Mouse (Mus musculus) urinary bladder, postnatal 4 days (tissue): ENCODE measurements around the gene Trpc7.

Experiments used
- DNase-seq, 2 experiments: peaks; one replicate each; pipeline ENCODE4 v3.0.0; 2021 to 2022; ENCODE audit warnings: low spot score in 2 of 2

Gene Trpc7

DNA sequence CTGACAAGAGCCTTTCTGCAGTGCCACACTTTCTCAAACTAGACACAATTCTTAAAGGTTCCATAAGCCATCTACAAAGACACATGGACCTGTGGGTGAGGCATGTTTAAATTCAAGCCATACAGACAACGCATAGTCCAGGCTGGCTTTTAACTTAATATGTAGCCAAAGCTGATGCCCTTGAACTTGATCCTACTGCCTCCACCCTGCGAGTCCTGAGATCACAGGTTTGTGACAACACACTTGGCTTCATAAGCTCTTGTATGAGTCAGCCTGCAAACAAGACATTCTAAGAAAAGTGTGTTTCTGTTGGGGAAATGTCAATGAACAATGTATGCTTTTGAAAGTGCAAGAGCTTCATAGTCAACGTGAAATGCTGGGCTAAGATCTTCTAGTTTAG is 102.9 kb downstream of the Trpc7 start:
- DNase-seq, result no peak

DNA sequence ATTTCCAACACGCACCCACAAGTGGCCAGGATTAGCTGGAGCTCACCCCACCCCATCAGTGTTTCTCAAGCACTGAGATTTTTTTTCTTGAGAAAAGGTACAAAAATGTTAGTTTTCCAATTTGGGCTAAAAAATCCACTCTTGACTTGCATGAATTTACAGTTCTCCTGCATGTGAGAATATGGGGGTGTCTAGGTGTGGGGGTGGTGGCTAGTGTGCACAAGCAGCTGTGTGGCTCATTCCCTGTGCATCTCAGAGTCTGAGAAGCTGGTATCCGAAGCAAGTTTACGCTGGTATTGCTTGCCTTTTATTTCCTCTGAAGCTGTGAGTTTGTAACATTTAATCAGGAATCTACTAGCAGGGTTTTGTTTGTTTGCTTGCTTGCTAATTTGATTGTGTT is 105.1 kb downstream of the Trpc7 start:
- no peak for DNase-seq

DNA sequence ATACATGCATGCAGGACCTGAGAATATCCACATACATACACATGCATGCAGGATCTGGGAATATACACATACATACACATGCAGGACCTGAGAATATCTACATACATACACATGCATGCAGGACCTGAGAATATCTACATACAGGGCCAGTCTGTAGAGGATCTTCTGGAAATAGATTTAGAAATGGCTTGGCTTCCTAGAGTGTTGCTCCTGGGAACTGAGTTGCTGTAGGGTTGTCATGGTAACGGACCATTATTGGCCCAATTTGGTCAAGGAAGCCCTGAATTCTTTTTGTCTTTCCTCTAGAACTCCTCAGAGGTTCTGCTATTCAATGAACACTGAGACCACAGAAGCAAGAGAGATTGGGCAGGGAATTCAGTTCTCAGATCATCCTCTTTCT is 113.2 kb downstream of the Trpc7 start:
- DNase-seq, result no peak

DNA sequence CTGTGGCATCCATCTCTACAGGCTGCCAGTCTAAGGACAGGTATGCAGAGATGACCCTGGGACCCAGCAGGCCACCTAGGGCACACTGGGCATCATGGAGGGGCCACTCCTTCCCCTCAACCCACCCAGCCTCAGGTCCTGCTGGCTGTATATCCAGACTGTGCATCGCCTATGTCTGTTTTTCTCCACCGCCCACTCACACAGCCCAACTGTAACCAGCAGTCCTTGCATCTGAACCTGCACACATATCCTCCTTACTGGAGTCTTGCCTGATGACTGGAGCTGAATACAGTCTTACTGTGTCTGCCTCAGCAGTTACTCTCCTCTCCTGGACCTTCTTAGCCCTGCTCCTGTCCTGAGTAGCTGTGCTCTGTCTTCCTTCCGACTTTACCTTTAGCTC is 114.1 kb downstream of the Trpc7 start:
- no peak for DNase-seq

DNA sequence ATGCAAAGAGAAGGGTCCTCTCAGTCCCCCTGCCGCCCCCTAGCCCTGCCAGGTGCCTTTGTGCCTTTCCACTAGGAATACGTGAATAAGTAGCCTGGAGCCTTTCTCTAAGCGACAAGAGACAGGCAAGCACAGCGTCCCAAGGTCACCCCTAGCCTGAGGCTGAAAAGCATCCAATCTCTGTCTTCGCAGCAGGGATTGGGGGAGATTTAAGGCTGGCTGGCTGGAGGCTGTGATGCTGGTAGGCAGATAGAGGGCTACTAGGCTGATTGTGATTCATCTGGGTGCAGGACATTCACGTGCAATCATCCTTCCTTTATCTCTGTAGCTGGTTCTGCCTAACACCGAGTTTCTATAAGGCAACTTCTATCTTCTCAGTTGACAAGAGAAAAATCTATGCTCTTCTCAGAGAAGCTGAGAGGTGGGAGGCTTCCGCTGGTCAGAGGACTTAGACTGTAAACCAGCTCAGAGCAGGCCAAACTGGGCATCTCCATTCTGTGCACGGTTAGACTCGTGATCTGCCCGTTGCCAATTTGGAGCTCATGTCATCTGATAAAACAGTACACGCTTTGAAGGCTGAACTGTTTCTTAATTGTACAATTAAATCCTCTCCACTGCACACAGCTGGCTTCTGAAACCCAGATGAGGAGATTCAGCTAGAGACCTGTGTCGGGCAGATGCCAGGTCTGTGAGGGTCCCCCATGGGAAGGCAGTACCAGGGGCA is 114.9 kb downstream of the Trpc7 start:
- no peak for DNase-seq

DNA sequence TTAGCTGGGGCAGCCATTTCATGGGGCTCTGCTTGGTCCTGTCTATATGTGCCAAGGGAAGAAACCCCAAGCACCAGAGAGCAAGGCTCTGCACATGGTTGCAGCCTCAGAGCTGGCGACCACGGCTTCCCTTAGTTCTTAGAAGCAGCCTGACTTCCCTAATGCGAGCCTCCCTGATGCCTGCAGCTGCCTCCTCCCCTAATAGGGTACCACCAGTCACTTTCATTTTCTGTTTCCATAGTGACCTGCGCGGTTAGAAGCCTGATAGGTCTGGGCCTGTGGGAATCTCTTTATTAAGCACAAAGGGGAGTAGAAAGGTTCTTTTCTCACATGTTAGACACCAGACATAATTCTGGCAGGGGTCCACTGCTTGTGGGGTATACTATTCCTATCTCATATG is 121.5 kb downstream of the Trpc7 start:
- DNase-seq, result no peak

DNA sequence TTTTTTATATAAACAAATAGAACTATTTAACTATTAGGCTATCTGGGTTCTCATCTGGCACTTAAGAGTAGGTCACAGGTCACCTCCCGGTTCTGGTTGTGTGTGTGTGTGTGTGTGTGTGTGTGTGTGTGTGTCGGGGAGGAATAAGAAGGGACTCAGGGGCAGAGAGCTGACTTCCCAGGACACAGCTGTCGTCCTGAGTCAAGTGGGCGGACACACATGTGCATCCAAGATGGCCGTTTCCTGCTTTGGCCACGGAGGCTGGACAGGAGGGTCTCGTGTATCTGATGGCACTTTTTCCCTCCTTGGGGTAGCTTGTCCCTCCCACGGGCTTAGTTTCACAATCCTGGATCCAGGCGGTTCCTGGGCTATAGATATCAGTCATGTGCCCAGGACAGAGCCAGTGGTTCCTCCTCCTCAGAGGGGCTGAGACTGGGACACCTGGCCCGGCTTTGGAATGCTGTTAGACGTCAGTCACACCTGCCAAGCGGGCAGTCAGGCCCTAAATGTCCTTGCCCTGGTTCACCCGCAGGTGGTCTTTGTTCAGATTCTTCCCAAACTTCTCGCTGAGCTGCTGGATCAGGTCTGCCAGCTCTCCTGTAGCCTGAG is 122.4 kb downstream of the Trpc7 start:
- no peak for DNase-seq

DNA sequence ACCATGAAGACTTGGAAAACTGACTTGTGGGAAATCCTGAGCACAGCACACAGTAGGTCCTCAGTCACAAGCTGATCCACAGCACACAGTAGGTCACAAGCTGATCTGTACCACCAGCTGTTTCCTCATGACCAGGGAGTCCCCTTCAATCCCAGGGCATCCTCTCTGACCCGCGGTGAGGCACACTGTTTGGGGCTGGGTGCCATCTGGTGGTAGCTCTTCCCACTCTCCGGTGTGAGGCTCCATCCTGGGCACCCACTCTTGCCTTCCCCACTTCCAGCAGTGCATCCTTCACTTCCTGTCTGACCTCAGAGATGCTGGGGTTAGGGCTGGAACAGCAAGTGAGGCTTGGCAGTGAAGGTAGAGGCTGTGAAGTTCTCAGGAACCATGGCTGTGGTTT is 123.2 kb downstream of the Trpc7 start:
- DNase-seq, result no peak

DNA sequence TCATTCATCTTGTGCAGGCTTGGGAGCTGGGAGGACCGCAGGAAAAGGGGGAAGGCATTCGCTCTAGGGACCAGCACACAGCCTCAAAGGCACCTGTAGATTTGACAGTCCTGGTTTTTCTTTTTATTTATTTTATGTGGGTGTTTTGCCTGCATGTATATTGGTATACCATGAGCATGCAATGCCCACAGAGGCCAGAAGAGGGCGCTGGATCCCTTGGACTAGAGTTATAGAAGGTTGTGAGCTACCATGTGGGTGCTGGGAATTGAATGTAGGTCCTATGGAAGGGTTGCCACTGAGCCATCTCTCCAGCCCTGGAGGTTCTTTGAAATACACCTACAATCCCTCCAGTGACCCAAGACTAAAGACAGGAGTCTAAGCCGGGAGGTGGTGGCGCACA is 125.0 kb downstream of the Trpc7 start:
- no peak for DNase-seq

DNA sequence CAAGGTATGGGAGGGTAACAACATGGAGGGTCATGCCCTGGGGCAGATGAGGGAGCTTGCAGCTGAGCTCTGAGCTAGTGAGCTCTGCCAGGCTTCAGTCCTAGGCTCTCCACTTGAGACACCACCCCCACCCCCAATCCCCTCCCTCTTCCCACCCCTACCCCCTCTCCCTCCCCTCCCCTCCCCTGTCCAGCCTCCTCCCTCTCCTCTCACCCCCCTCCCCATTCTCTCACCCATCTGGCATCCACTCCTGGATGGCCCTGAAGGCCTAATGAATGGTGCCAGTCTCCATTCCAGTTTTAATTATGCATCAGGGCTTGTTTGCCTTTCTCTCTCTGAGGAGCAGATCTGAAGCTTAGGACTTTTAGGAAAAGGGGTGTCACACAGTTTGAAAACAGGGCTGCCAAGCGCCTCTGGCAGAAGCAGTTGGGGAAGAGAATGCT is 125.6 kb downstream of the Trpc7 start:
- DNase-seq, result no peak

DNA sequence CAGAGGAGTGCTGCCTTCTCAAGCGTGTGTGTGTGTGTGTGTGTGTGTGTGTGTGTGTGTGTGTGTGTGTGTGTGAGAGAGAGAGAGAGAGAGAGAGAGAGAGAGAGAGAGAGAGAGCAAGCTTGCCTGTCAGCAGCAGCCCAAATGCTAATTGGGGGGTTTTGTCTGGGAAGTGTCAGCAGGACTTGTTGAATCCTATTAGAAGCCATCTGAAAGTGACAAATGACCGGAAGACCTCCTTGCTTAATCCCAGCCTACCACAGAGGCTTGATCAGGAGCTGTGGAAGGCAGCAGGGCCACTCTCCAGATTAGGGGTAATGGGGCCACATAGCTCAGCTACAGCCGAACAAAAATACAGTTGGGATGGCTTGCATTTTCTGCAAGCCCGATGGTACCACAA is 126.4 kb downstream of the Trpc7 start:
- DNase-seq, result no peak

DNA sequence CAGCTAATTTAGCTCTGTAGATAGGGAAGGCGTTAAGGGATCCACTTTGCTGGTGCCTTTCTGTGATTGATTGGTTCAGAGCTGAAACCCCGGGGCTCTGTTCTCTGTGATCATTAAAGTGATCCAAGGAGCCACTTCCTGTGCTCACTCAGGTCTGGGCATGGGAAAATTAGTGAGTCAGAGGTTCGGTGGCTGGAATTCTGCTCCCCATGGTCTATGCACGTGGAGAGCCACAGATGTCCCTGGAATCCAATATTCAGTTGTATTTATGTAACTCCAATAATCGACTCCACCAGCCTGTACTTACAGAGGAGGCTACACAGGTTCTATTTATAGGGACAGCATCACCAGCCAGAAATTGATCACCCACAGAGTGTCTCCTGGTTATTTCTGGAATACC is 129.6 kb downstream of the Trpc7 start:
- no peak for DNase-seq

DNA sequence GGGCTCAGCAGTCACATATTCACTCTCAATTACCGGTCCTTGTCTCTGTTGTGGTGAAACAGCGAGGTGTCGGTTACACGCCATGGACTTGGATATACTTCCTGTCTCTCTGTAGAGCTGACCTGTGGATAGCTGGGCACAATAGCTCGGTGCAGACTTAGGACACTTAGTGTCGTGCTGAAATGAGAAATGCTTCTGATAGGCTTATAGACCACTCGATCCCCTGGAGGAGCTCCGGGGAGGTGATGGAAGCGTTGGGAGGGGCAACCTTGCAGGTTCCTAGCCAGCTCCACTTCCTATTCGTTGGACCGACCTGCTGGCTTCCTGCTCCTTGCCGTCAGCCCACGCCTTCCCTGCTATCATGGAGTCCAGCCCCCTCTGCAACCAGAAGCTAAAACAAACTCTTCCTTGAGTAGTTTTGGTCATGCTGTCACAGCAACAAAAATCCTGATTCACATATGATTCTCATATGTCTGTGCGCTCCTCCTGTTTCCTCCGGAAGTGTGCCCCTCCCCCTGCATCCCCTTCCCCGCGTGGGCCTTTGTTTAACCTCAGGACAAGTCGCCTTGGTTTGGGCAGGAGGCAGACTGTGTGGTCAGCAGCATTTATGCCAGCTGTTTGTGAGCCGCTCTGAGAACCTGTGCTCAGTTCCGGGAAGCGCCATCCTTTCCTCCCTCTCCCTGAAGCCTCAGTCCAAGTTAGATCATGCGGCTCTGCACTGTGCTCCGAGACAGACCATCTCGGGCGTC is 130.3 kb downstream of the Trpc7 start:
- DNase-seq, result no peak

DNA sequence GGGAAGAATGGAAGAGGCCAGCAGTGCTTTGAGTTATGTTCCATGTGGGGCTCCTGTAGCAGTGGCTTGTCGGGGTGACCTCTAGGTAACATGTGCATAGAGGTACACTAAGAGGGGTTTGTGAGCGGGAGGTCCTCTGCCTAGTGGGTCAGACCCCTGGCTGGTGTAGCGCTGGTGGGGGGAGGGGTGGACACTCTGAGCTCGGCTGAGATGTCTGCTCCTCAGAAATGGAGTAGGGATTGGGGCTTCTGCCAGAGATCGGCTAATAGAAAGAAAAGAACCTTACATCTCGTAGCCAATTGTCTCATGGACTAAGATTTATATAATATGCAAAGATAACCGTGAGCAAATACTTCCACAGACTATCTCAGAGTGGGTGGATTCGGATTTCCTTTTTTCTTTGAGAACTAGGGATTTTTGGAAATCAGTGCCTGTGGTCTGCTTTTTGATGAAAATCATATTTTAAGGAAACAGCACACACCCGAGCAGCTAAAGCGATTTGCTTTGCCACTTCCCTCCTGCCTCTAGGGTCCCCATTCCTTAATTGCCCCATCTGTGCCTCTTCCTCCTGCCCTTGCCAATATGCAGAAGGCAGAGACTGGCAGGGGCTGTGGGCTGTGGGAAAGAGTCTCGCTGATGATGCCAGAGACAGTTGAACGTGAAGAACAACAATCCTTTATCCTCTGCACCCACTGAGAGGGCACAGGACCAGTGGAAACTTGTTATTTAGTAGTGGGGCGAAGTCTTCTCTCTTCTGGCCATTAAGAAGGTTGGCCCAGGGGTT is 133.2 kb downstream of the Trpc7 start:
- no peak for DNase-seq

DNA sequence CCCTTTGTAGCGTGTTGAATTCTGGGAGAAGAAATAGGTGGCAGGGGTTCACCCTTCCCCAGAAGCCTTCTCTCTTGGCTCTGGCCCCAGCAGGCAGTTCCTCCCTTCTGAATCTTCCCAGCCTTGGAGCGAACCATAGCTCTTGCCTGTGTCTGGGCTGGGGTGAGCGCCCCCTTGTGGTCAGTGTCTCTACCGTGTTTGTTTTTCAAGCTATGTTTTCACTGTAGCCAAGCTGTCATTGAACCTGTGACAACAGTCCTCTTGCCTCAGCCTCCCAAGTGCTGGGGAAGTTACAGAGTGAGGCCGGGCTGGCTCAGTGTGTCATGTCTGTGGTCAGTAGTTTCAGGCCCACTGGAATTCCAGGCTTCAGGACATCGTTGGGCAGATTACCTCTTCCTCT is 137.3 kb downstream of the Trpc7 start:
- DNase-seq, result peak; percentile 58 to 85

DNA sequence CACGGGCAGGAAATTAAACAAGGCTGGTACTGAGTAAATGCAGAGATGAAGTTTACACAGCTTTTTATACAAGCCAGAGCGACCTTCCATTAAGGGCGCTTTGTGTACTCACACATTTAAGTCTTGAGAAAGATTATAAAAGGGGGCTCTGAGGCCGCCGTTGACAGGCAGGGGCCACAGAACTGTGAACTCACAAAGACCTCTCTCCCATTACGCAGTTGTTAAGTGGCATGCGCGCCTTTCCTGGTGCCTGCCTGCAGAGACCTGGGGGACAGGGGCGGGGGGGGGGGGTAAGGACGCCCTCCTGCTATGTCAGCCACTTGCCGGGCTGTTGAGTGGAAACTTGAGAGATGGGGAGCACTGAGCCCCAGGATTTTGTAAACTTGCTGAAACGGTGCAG is 138.6 kb downstream of the Trpc7 start:
- DNase-seq, result no peak

DNA sequence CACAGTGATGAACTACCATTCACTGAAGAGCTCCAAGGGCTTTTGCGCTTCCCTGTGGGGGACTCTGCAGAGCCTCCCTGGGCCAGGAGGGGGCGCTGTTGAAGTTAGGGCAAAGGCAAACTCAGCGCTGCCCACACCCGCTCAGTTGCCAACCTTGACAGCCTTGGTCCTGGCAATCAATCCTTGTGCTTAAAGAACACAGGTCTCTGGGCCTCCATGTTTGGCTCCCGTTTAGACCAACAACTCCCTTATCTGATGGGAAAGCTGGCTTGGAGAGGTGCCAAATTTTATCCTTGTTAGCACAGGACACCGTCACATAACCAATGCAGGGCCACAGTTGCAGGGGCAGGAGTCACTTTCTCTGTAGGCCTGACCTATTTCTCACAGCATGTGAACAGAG is 139.9 kb downstream of the Trpc7 start:
- peak in 1 of 2 experiments; percentile 70 for DNase-seq

DNA sequence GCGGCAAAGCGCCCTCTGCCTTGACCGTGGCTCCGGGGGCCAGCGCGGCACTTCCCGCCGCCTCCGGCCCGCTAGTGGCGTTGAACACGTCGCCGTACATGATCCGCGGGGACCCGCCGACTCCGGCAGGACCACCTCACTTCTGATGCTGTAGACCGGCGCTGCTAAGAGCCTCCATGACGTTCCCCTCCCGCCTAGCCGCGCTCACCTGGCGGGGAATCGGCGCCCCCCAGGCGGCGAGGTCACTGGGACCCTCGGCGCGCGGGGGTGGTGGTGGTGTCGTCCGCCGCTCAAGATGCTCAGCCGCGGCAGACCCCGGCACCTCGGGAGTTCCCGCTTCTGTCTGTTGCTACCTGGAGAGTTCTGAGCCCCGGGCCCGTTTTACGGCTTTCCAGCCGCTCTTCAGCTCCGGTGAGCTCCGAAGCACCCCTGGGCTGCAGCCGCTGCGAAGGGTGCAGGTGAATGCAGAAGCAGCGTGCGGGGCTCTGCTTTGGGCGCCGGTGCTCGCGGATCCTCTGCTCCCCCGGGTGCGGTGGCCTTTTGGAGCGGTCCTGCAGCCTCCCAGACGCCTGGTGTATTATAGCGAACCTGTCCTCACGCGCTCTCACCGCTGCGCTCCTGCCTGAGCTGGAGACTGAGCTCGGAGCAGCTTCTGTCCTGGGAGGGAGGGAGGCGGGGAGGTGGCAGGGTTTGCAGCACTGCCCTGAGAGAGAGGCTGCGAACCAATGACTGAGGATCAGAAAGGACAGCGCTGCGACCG is 142.4 kb downstream of the Trpc7 start, which contains the start of gene Gm45623:
TSS of gene Gm45623 (minus strand) at position 636 of the 760 bp plus-strand sequence.
- DNase-seq, result no peak

DNA sequence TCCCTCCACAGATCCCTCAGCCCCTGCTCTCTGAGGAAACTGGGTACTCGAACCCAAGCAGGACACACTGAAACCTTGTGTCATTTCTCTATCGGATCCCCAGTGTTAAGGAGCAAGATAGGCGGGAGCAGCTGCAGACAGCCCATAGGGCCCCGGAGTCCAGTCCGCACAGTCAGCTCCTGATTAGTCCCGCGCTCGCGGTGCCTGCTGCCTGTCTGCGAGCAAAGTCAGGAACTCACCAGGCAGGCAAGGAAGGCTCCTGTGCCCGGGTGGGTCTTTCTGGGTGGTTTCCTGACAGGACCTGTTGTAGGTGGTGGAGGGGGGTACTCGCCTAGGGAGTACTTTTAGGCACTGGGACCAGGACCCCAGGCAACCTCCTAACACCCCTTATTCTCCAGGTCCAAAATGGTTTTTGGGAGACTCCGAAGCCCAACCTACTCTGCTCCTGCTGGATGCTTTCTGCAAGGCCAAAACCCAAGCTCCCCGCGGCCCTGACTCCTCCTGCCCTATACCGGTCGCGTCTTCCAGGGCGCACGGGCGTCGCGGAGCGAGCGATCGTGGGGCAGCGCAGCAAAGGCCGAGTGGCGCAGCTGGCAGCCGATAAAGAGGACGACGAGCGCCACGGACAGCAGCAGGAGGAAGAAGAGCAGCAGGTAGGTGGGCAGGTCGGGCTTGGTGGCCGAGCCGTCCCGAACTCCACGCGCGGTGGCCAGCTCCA is 143.2 kb downstream of the Trpc7 start:
- DNase-seq, result no peak

DNA sequence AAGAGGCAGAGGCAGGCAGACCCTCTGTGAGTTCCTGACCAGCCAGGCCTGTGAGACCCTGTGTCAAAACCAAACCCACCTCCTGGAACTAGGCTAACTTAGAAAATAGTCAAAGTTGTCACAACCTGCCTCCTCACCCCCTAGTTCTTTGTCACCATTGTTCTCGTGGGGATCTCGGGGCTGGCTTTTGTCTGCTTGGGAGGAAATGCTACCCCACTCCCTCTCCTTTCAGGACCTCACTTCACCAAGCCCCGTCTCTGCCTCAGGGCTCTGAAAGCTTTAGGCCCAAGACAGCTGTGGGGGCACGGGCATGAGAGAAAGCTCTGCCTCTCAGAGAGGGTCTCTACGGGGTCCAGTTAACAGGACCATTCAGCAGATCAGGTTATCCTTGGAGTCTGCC is 144.0 kb downstream of the Trpc7 start:
- DNase-seq, result no peak

DNA sequence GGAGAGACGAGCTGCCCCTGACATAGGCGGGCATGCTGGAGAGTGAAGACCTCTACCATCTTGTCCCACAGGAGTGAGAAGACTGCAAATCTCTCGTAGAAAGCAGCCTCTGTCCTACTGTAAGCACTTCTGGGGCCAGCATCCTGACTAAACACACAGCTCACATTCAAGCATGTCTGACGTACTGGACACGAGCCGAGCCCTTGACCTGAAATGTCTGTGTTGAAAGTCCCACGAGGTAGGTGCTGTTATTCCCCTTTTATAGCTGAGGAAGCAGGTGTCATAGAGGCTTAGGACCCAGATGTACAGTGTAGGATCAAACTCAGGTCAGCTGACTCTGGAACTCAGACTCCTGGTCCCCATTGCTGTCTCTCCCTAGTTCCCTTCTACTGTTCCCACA is 146.4 kb downstream of the Trpc7 start:
- DNase-seq, result no peak
